Mouse (Mus musculus) heart, embryonic 12.5 days (tissue): ENCODE data around the gene Tas2r108. TPM values are rescaled to one million over a fixed set of nuclear protein-coding genes. Genes with fewer than 3 reads are reported as not detected.

Experiments
- polyA plus RNA-seq: library from polyadenylated mRNA; unstranded; fragments of >200 nt; fragmentation: Nextera tagmentation; extraction: Ambion mirVana; gene quantifications from 2 replicates; pipeline ENCODE4 v1.2.1, GENCODE M21; 2016

Gene Tas2r108
- polyA plus RNA-seq, 1 experiment from 2014 or later, result not detected

Other genes starting within 250 kb of the Tas2r108 start
- 40.6 and 43.3 TPM in 2 replicates for gene Agk, start 168.4 kb upstream of the Tas2r108 start, polyA plus RNA-seq
- gene E330009J07Rik, start 57.4 kb upstream of the Tas2r108 start, polyA plus RNA-seq, result 5.0 and 5.5 TPM in 2 replicates
- gene Wee2, start 54.4 kb upstream of the Tas2r108 start, polyA plus RNA-seq, result not detected in 2 replicates
- gene Ssbp1, start 22.2 kb upstream of the Tas2r108 start, polyA plus RNA-seq, result 106 and 110 TPM in 2 replicates
- not detected in 2 replicates for gene Tas2r137, start 2.3 kb upstream of the Tas2r108 start, polyA plus RNA-seq
- not detected in 2 replicates for gene Prss37, start 26.0 kb downstream of the Tas2r108 start, polyA plus RNA-seq
- not detected in 2 replicates for gene Olfr461, start 61.5 kb downstream of the Tas2r108 start, polyA plus RNA-seq
- not detected in 2 replicates for gene Olfr460, start 76.0 kb downstream of the Tas2r108 start, polyA plus RNA-seq
- 0.21 and 0.33 TPM in 2 replicates for gene Clec5a, start 92.3 kb downstream of the Tas2r108 start, polyA plus RNA-seq
- gene Tas2r138, start 119.8 kb downstream of the Tas2r108 start, polyA plus RNA-seq, result not detected in 2 replicates
- 0.09 and 0.21 TPM in 2 replicates for gene Mgam, start 135.3 kb downstream of the Tas2r108 start, polyA plus RNA-seq